Mouse (Mus musculus) CH12F3 (cell line): ENCODE data around the gene Rhox8.
"Not testable (repeated sequence)": the region's sequence is repeated elsewhere in the genome, so short reads cannot be mapped to it uniquely, and the experiment has no call there.

Source experiments
- in situ Hi-C: fragments of 300-500 bp; cut with MboI; formaldehyde crosslinking; loops from 2 replicates; pipeline ENCODE4 v1.14.3; 2020; ENCODE audit warnings: low sequenced_read_pairs

Gene Rhox8

GRCm38 (mm10) chrX:37878844-37879243, at the start of gene Rhox8:
TSS of gene Rhox8 (minus strand) at chrX:37878944.
- in situ Hi-C loops: no loop called here

- in situ Hi-C loops: no loop called here
These were observed 37.6 kb upstream of the Rhox8 start for GRCm38 (mm10) chrX:37916311-37916710.

- in situ Hi-C loops: no loop called here
These were observed 29.8 kb upstream of the Rhox8 start for GRCm38 (mm10) chrX:37908581-37908980.

- in situ Hi-C loops: no loop called here
These were observed 25.0 kb upstream of the Rhox8 start for GRCm38 (mm10) chrX:37903727-37904126.

- in situ Hi-C loops: not testable (repeated sequence)
These were observed 22.9 kb upstream of the Rhox8 start, which contains the start of gene Rhox9 for GRCm38 (mm10) chrX:37901670-37902069. TSS of gene Rhox9 (minus strand) at chrX:37901770.

GRCm38 (mm10) chrX:37897132-37897531, 18.4 kb upstream of the Rhox8 start, which contains the start of gene Rhox7b:
TSS of gene Rhox7b (minus strand) at chrX:37897232.
- in situ Hi-C loops: not testable (repeated sequence)

- in situ Hi-C loops: no loop called here
These were observed 7.1 kb downstream of the Rhox8 start for GRCm38 (mm10) chrX:37871641-37872040.

GRCm38 (mm10) chrX:37831386-37831785, 47.4 kb downstream of the Rhox8 start, which contains the start of gene Rhox7a:
TSS of gene Rhox7a (plus strand) at chrX:37831686.
- in situ Hi-C loops: not testable (repeated sequence)

- in situ Hi-C loops: not testable (repeated sequence)
These were observed 52.1 kb downstream of the Rhox8 start, which contains the start of gene Rhox6 for GRCm38 (mm10) chrX:37826610-37827009. TSS of gene Rhox6 (plus strand) at chrX:37826910.
